Mouse (Mus musculus) small intestine, adult 2 months (tissue): ENCODE results near the gene Kxd1.

Experiments used
- CTCF ChIP-seq: fragments of 200-500 bp; IDR thresholded peaks from 2 replicates; pipeline ENCODE4 v1.5.1; 2012; ENCODE audit warnings: low read depth, mild to moderate bottlenecking, control low read depth, inconsistent platforms, low read length, moderate library complexity, mixed read lengths; ENCODE audit not compliant: insufficient replicate concordance, insufficient read length; ENCODE audit errors: extremely low read depth
- POLR2A ChIP-seq: fragments of 200-500 bp; IDR thresholded peaks from 2 replicates; pipeline ENCODE4 v1.6.1; 2012; ENCODE audit warnings: low read depth, mild to moderate bottlenecking, control low read depth, inconsistent platforms, low read length, moderate library complexity

GRCm38 (mm10) chr8:70511770-70512169 lies 16.0 kb downstream of the Kxd1 start:
- TF ChIP-seq CTCF (no peak), POLR2A (no peak)
